8 mouse cellular contexts compared by ENCODE assay signal in the genomic region with DNA sequence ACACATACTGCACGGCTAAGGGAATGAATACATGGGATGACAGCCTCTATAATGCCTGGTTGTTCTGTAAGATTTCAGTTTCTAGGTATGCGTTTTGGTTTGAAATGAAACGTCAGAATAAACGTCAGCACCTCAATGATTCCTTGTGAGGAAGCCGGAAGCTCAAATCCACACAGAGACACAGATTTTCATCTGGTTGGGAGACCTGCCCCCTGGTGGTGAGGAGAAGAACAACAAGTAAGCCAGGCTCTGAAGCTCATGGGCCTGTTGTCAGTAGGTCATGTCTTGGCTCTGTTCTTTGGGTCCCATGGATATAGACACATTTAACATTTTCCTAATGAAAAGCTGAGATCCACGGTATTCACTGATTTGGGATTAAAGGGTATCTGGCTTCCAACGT. TPM values are rescaled to one million over a fixed set of nuclear protein-coding genes. Genes with fewer than 3 reads are reported as not detected.
DNase-seq lines count a peak whose midpoint lies in the region; ATAC-seq and TF ChIP-seq lines count a peak whose summit lies in the region.
"Had no signal": no experiment of that assay in that cellular context is flagged by ENCODE, and none has a peak within 500 bp of the region (broad histone marks: within the 10 kb centered on the region; RNA-seq: fewer than 3 reads in every experiment).

No protein-coding gene starts in this region.

- in situ Hi-C loops in ES-E14 (cut with MboI; ENCODE audit: low sequenced_read_pairs in 2 of 2, unreplicated experiment in 2 of 2), result loop anchor here (5.0 to 10.0 kb wide), 2 partner anchors 452 to 465 kb away; no protein-coding TSS in a partner anchor

- peak; percentile 48; the same call in 1 of the 2 replicates for ATAC-seq in frontal cortex, adult (ENCODE audit: low TSS enrichment)
- no peak for ATAC-seq in limb, embryonic 11.5 days (ENCODE audit: insufficient number of reproducible peaks, low FRiP score, low TSS enrichment, low read depth)

- no peaks in the 10 kb centered on the region for H3K4me1 ChIP-seq in ES-E14 (ENCODE audit: control insufficient read depth in 2 of 2, insufficient read depth in 2 of 2, low read length in 2 of 2, poor library complexity in 1 of 2)
- no peaks in the 10 kb centered on the region for H3K4me1 ChIP-seq in limb, embryonic 11.5 days (ENCODE audit: control insufficient read depth, insufficient read depth, low read length)

- no peak overlapping the region for H3K27ac ChIP-seq in ES-E14 (ENCODE audit: insufficient read depth, low read depth, low read length, poor library complexity, severe bottlenecking)
- H3K27ac ChIP-seq in limb, embryonic 11.5 days (replicated peaks; ENCODE audit: low read depth, low read length), result no peak overlapping the region
- H3K27ac ChIP-seq: macrophage had no signal

- H3K9ac ChIP-seq in ES-E14 (ENCODE audit: insufficient read depth, low read depth, low read length, poor library complexity, severe bottlenecking), result no peak overlapping the region
- no peak overlapping the region for H3K9ac ChIP-seq in limb, embryonic 11.5 days (ENCODE audit: low read length)

- H3K9me3 ChIP-seq in ES-E14 (ENCODE audit: control insufficient read depth, insufficient read depth, low read depth, low read length), result no peaks in the 10 kb centered on the region
- H3K9me3 ChIP-seq in limb, embryonic 11.5 days (ENCODE audit: control insufficient read depth, low read length), result no peaks in the 10 kb centered on the region

- no peaks in the 10 kb centered on the region for H3K36me3 ChIP-seq in ES-E14 (ENCODE audit: control insufficient read depth, insufficient read depth, low read length, poor library complexity, severe bottlenecking)
- no peaks in the 10 kb centered on the region for H3K36me3 ChIP-seq in limb, embryonic 11.5 days (ENCODE audit: control insufficient read depth, insufficient read depth, low read length)

- no peak overlapping the region for H3K4me2 ChIP-seq in limb, embryonic 11.5 days (ENCODE audit: low read depth, severe bottlenecking)

- DNase-seq in layer of hippocampus, adult 11-12 months (ENCODE audit: low spot score), result peak; percentile 33
- no peak for DNase-seq in layer of hippocampus, adult 9-10 months (ENCODE audit: low spot score)
- peak; percentile 27 for DNase-seq in ES-E14 (ENCODE audit: low read depth, low spot score)
- DNase-seq in adrenal gland, postnatal 36 days, result peak; percentile 43 to 72
- peak; percentile 76 for DNase-seq in limb, embryonic 11.5 days (ENCODE audit: low spot score)
- DNase-seq in skeletal muscle tissue, adult 2 months (ENCODE audit: low read depth, low spot score), result peak; percentile 6

- H3K4me3 ChIP-seq in ES-E14 (ENCODE audit: insufficient read depth in 1 of 2, low read depth in 1 of 2, low read length in 2 of 2, poor library complexity in 1 of 2, severe bottlenecking in 1 of 2), result no peak overlapping the region
- H3K4me3 ChIP-seq in limb, embryonic 11.5 days (ENCODE audit: low read depth, low read length), result no peak overlapping the region

- no peaks in the 10 kb centered on the region for H3K27me3 ChIP-seq in limb, embryonic 11.5 days (ENCODE audit: control insufficient read depth, insufficient read depth, low read length)

- 59% methylated on average over 7 of the region's 7 CpGs for WGBS in limb, embryonic 11.5 days

TF ChIP-seq in ES-E14, 5 proteins besides CTCF, POLR2A, EP300 and RAD21:
- TF ChIP-seq HCFC1 (IDR thresholded peaks at IDR 0.05; ENCODE audit: borderline replicate concordance, insufficient read depth, low read length) (no peak), ZC3H11A (IDR thresholded peaks at IDR 0.05; ENCODE audit: borderline replicate concordance, low read depth, low read length) (peak; percentile 72; the same call in 1 of the 2 replicates)

RNA-seq across cellular contexts. Expression of gene Arl4c, which starts 40.4 kb away (rescaled TPM):
- 21.1 and 37.7 TPM in 2 replicates for total RNA-seq in ES-E14 (2012; rRNA removed)
- total RNA-seq in adrenal gland, postnatal 36 days (2021), result 10 to 100 TPM; 11.2 to 15.2 TPM
- 3.3 and 4.7 TPM in 2 replicates for polyA plus RNA-seq in limb, embryonic 11.5 days (2014; fragmentation: Nextera tagmentation; extraction: Ambion mirVana)
